ENCODE assay signal across 7 mouse cellular contexts in genomic region chrX:85049593-85049992, GRCm38 (mm10).
DNase-seq lines count a peak whose midpoint lies in the region; ATAC-seq and TF ChIP-seq lines count a peak whose summit lies in the region.

No protein-coding gene starts in this region.

- 38% methylated on average over 3 of the region's 3 CpGs for WGBS in forebrain, embryonic 15.5 days
- 55% methylated on average over 3 of the region's 3 CpGs for WGBS in kidney, postnatal 0 days
- 33% methylated on average over 3 of the region's 3 CpGs for WGBS in midbrain, embryonic 16.5 days

- no peaks in the 10 kb centered on the region for H3K9me3 ChIP-seq in forebrain, embryonic 15.5 days
- H3K9me3 ChIP-seq in kidney, postnatal 0 days (replicated peaks; ENCODE audit: low read length) = no peaks in the 10 kb centered on the region
- H3K9me3 ChIP-seq in midbrain, embryonic 16.5 days (replicated peaks; ENCODE audit: control insufficient read depth, low read length, poor library complexity, severe bottlenecking) = no peaks in the 10 kb centered on the region

- no peaks in the 10 kb centered on the region for H3K4me1 ChIP-seq in cortical plate, adult 2 months (ENCODE audit: control insufficient read depth, insufficient read depth, low read length)
- no peaks in the 10 kb centered on the region for H3K4me1 ChIP-seq in forebrain, embryonic 15.5 days
- no peaks in the 10 kb centered on the region for H3K4me1 ChIP-seq in kidney, postnatal 0 days (replicated peaks; ENCODE audit: insufficient read depth, low read length)
- no peaks in the 10 kb centered on the region for H3K4me1 ChIP-seq in midbrain, embryonic 16.5 days (ENCODE audit: control insufficient read depth, insufficient read depth, low read length)

- no peaks in the 10 kb centered on the region for H3K36me3 ChIP-seq in forebrain, embryonic 15.5 days
- H3K36me3 ChIP-seq in kidney, postnatal 0 days (ENCODE audit: insufficient read depth, low read length) = no peaks in the 10 kb centered on the region
- no peaks in the 10 kb centered on the region for H3K36me3 ChIP-seq in midbrain, embryonic 16.5 days (ENCODE audit: control insufficient read depth, insufficient read depth, low read length)

- TF ChIP-seq POLR2A in cortical plate, adult 2 months (IDR thresholded peaks at IDR 0.05; ENCODE audit: extremely low read depth, insufficient read depth, low read length) = no peak

- H3K4me3 ChIP-seq in cortical plate, adult 2 months (ENCODE audit: insufficient read depth, low read length) = peak overlapping the region; percentile 100
- peak overlapping the region; percentile 57 for H3K4me3 ChIP-seq in forebrain, embryonic 15.5 days
- no peak overlapping the region for H3K4me3 ChIP-seq in kidney, postnatal 0 days (replicated peaks; ENCODE audit: low read depth, low read length)
- peak overlapping the region; percentile 51 for H3K4me3 ChIP-seq in midbrain, embryonic 16.5 days (ENCODE audit: low read depth, low read length)

- no peak for TF ChIP-seq CTCF in cortical plate, adult 2 months (IDR thresholded peaks at IDR 0.05; ENCODE audit: extremely low read depth, insufficient read depth, low read length)
- no peak for TF ChIP-seq CTCF in kidney, postnatal 0 days (IDR thresholded peaks at IDR 0.05; ENCODE audit: low read depth)

- H3K9ac ChIP-seq in forebrain, embryonic 15.5 days (replicated peaks) = no peak overlapping the region
- no peak overlapping the region for H3K9ac ChIP-seq in kidney, postnatal 0 days (ENCODE audit: low read depth, low read length)
- no peak overlapping the region for H3K9ac ChIP-seq in midbrain, embryonic 16.5 days (ENCODE audit: low read depth, low read length)

- no peaks in the 10 kb centered on the region for H3K27me3 ChIP-seq in forebrain, embryonic 15.5 days
- no peaks in the 10 kb centered on the region for H3K27me3 ChIP-seq in kidney, postnatal 0 days (ENCODE audit: insufficient read depth, low read length)
- H3K27me3 ChIP-seq in midbrain, embryonic 16.5 days (ENCODE audit: control insufficient read depth, insufficient read depth, low read depth, low read length) = no peaks in the 10 kb centered on the region

- H3K4me2 ChIP-seq in forebrain, embryonic 15.5 days (replicated peaks) = peak overlapping the region; percentile 66
- H3K4me2 ChIP-seq in kidney, postnatal 0 days (ENCODE audit: low read length) = peak overlapping the region; percentile 62
- peak overlapping the region; percentile 69 for H3K4me2 ChIP-seq in midbrain, embryonic 16.5 days (ENCODE audit: low read length)

- no peak for DNase-seq in kidney, postnatal 0 days (ENCODE audit: low spot score)
- DNase-seq in thymus, postnatal 4 days = no peak
- no peak for DNase-seq in testis, postnatal 14 days (ENCODE audit: low spot score)
- DNase-seq in spleen, postnatal 14 days (ENCODE audit: low spot score in 2 of 2) = no peak

- no peak for ATAC-seq in forebrain, embryonic 15.5 days (replicated peaks)
- no peak for ATAC-seq in kidney, postnatal 0 days (replicated peaks; ENCODE audit: low FRiP score, low read depth)
- ATAC-seq in midbrain, embryonic 16.5 days = no peak

- H3K27ac ChIP-seq in cortical plate, adult 2 months (ENCODE audit: insufficient read depth, low read length) = peak overlapping the region; percentile 23; the same call in 1 of the 2 replicates
- H3K27ac ChIP-seq in forebrain, embryonic 15.5 days (replicated peaks) = no peak overlapping the region
- no peak overlapping the region for H3K27ac ChIP-seq in kidney, postnatal 0 days
- no peak overlapping the region for H3K27ac ChIP-seq in midbrain, embryonic 16.5 days (ENCODE audit: low read length)
